Mouse (Mus musculus) WW6 (cell line): ENCODE measurements around the gene Bdnf.

Experiments used
- DNase-seq: peaks from one replicate; pipeline ENCODE4 v3.0.0-alpha.2; 2013; ENCODE audit warnings: low read depth, low spot score

The Bdnf gene

GRCm38 (mm10) chr2:109674532-109674931 is at the start of gene Bdnf:
Gene Bdnf (plus strand): TSS chr2:109674700.
- no peak for DNase-seq

- no peak for DNase-seq
These were observed 47.6 kb upstream of the Bdnf start for GRCm38 (mm10) chr2:109626864-109627263.

GRCm38 (mm10) chr2:109673509-109674455 is 718 bp upstream of the Bdnf start:
- DNase-seq: no peak

- DNase-seq: no peak
These were observed 551 bp downstream of the Bdnf start for GRCm38 (mm10) chr2:109675051-109675450.

GRCm38 (mm10) chr2:109675973-109676617 is 1.6 kb downstream of the Bdnf start:
- no peak for DNase-seq

- DNase-seq: no peak
These were observed 2.1 kb downstream of the Bdnf start for GRCm38 (mm10) chr2:109676618-109676974.

- DNase-seq: no peak
These were observed 3.0 kb downstream of the Bdnf start for GRCm38 (mm10) chr2:109677221-109678089.

GRCm38 (mm10) chr2:109678090-109678409 is 3.5 kb downstream of the Bdnf start:
- DNase-seq: no peak

- no peak for DNase-seq
These were observed 4.0 kb downstream of the Bdnf start for GRCm38 (mm10) chr2:109678454-109678853.

GRCm38 (mm10) chr2:109679446-109679845 is 4.9 kb downstream of the Bdnf start:
- DNase-seq: no peak

GRCm38 (mm10) chr2:109681071-109681470 is 6.6 kb downstream of the Bdnf start:
- no peak for DNase-seq

- DNase-seq: no peak
These were observed 14.2 kb downstream of the Bdnf start for GRCm38 (mm10) chr2:109688661-109689060.

- no peak for DNase-seq
These were observed 18.0 kb downstream of the Bdnf start for GRCm38 (mm10) chr2:109692266-109693177.

GRCm38 (mm10) chr2:109693178-109694115 is 18.9 kb downstream of the Bdnf start:
- no peak for DNase-seq

GRCm38 (mm10) chr2:109694116-109694837 is 19.8 kb downstream of the Bdnf start:
- no peak for DNase-seq

GRCm38 (mm10) chr2:109694838-109695225 is 20.3 kb downstream of the Bdnf start:
- DNase-seq: no peak

- DNase-seq: no peak
These were observed 22.7 kb downstream of the Bdnf start for GRCm38 (mm10) chr2:109697151-109697550.

- DNase-seq: no peak
These were observed 25.8 kb downstream of the Bdnf start for GRCm38 (mm10) chr2:109700291-109700690.

- DNase-seq: no peak
These were observed 29.1 kb downstream of the Bdnf start for GRCm38 (mm10) chr2:109703588-109703987.
